Mouse (Mus musculus) left cerebral cortex, adult 9 months (tissue): Measurements from ENCODE around the gene Cacng8.
"Not testable (repeated sequence)": the region's sequence is repeated elsewhere in the genome, so short reads cannot be mapped to it uniquely, and the experiment has no call there.

Source experiments
- DNase-seq, 2 experiments: peaks; one replicate each; pipeline ENCODE4 v3.0.0; 2022; ENCODE audit warnings: low spot score in 2 of 2

The Cacng8 gene

DNA sequence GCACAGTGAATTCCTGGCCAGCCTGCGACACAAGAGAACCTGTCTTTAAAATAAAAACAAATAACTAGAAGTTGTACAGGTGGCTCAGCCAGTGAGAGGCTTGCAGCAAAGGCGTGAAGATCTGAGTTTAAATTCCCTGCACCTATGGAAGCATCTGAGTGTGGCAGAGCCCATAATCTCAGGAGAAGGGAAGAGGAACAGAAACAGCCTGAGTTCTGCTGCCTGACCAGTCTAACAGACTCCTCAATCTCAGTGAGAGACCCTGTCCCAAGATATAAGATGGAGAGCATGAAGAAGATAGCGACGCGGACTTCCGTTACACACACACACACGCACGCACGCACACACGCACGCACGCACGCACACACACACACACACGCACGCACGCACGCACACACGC lies 2.7 kb upstream of the Cacng8 start:
- DNase-seq, result no peak

DNA sequence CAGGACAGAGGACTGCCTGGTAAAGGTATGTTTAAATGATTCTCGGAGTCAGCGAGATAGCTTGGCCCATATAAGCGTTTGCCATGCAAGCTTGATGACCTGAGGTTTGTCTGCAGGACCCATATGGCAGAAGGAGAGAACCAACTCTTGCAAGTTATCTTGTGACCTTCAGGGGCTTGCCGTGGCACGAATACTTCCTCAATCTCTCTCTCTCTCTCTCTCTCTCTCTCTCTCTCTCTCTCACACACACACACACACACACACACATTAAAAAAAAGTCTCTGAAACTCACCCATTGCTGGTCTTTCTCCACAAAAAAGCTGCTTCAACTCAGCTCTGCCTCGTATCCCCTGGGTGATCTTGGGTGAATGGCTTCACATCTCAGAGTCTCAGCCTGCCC lies 1.6 kb upstream of the Cacng8 start:
- no peak for DNase-seq

DNA sequence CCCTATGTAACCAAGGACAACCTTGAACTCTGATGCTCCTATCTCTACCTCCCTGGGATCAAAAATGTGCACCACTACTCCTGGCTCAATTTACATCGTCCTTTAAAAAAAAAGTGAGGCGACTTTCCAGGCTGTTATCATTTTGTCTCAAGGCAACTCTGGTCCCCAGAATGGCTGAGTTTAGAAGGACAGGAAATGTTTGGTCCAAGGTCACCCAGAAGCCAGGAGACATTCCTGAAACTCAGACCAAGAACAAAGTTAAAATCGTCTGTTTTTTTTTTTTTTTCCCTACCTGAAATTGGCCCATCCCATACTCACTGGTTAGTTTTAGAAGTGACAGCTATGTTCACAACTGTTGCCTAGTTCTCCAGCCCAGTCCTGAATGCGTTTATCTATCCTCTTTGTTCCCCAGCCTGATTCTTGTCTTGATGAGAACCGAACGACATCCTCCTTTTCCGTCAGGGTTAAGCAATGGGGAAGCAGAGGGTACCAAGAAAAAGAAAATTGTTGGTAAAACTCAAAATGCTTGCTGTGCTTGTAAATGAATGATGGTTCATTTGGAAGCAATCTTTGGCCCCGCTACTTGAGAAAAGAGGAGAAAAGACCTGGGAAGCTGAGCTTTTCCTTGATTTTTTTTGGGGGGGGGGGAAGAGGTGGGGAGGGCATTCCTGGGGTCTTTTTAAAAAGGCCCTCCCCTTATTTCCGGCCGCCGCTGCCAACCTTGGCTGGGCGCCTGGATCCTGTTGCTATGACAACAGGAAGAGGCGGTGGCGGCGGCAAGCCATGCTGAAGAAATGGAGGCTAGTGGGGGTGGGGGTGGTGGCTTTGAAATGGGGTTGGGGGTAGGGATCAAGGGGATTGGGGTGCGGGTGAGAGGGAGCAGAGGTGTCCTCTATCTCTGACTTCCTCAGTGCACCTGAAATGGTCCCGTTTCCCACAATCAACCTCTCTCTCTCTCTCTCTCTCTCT lies 755 bp upstream of the Cacng8 start:
- DNase-seq, result peak in 1 of 2 experiments; percentile 76

DNA sequence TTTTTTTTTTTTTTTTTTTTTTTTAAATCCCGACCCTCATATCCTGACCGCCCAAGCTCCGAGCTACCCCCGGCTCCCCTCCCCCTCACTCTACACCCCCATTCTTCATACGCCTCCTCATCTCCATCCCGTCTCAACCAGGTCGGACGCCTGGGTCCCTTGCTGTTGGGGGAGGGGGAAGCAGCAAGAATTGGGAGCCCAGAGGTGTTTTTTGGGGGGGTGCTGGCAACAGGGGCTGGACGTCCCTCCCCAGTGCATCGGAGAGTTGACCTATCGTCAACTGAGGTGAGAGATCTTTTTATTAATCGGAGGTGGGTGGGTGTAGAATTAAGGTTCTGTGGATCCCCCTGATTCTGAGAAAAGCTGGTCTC lies 583 bp downstream of the Cacng8 start:
- no peak for DNase-seq

DNA sequence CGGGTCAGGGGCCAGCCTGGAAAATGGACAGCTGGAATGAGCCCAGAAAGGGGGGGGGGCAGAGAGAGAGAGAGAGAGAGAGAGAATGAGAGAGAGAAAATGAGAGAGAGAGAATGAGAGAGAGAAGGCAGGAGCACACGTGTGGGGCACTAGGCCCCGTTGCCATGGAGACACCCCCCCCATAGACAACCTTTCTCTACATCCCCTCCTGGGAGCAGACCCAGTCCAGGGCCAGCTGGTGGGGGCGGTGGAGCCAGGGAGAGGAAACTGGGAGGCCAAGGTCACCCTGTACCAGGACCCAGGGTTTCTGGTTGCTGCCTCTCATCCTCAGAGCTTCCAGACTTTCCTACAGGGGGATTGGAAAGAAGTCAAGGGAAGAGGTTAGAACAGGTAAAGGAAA lies 1.3 kb downstream of the Cacng8 start:
- no peak for DNase-seq

DNA sequence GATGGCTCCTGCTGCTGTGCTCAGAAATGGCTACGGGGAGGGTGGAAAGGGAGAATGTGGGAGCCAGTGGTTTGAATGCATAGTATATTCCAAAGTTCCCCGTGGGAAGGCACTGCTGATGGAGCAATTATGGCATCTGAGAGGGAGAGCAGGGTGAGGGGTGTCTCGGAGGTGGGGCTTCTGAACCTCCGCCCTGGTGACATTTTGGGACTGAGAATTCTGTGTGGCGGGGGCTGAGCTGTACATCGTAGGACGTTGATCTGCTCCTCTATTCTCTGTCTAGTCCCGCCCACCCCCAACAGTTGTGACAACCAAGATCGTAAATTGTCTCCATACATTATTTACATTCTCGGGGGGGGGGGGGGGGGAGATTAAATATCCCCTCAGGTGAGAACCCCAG lies 6.9 kb downstream of the Cacng8 start:
- no peak for DNase-seq

DNA sequence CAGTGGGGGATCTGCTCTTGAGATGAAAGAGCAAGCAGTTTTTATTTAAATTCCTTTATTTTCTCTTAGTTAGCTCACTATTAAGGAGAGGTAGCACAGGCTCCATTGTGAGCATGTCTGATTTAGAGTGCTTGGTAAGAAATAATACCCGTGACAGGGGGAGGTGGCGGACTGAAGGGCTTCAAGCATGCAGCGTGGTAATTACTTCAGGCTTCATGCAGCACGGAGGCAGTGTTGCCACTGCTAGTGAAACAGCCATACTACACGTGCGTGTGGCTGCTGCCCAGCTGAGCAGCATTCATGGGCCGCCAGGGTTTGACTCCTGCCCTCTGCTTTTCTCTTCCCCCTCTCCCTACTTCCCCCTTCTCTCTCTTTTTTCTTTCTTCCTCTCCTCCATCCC lies 7.3 kb downstream of the Cacng8 start:
- DNase-seq, result no peak

DNA sequence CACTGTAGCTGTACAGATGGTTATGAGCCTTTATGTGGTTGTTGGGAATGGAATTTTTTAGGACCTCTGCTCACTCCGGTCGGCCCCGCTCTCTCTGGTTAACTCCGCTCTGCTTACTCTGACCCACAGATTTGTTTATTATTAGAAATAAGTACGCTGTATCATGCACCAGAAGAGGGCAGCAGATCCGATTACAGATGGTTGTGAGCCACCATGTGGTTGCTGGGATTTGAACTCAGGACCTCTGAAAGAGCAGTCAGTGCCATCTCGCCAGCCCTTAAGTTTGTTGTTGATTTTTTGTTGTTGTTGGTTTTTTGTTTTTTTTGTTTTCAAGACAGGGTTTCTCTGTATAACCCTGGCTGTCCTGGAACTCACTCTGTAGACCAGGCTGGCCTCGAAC lies 7.9 kb downstream of the Cacng8 start:
- not testable (repeated sequence) for DNase-seq

DNA sequence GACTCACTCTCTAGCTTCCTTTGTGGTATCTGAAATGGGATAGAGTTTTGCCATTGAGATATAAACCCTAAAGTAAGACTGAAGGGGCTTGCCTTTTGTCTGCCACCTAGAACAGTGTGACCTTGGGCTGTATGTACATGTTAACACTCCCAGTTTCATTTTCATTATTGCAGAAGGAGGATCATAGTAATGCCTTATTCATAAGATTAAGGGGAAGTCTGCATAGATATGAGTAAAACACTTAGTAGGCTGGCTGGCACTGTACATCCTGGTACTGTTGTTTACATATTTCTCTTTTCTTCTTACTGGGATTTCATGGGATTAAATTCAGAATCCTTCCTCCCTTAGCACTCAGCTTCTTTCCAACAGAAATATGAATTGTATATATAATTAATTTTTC lies 9.5 kb downstream of the Cacng8 start:
- DNase-seq, result no peak

DNA sequence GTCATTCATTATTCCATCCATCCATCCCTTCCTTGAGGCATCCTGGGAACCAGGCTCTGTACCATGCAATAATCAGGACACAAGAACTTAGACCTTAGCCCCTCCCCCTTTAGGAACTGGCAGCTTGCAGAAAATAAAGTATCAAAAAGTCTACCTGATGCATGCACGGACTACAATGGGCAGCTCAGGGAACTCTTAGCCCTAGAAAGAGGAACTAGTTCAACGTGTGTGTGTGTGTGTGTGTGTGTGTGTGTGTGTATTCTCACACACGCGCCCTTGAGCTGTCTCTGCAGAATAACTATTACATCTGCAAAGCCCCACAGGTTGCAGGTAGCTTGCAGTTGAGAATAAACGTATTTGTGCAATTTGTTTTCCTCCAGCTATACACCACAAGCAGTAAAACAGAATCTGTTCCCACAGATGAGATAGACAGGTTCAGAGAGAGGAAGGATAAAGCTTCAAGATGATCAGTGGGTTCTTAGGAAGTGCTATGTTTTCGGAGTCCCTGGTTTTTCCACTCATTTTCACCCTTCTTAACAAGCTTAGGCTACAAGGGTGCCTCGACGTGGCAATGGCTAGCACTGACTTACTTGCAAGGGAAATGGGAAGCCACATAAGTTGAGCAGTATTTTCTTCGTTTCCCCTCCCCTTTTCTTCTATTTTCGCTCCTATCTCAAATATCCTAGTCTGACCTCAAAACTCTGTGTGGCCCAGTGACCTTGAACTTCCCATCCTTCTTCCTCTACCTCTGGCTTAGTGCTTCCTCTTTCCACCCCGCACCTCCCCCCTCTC lies 19.4 kb downstream of the Cacng8 start:
- DNase-seq, result no peak

DNA sequence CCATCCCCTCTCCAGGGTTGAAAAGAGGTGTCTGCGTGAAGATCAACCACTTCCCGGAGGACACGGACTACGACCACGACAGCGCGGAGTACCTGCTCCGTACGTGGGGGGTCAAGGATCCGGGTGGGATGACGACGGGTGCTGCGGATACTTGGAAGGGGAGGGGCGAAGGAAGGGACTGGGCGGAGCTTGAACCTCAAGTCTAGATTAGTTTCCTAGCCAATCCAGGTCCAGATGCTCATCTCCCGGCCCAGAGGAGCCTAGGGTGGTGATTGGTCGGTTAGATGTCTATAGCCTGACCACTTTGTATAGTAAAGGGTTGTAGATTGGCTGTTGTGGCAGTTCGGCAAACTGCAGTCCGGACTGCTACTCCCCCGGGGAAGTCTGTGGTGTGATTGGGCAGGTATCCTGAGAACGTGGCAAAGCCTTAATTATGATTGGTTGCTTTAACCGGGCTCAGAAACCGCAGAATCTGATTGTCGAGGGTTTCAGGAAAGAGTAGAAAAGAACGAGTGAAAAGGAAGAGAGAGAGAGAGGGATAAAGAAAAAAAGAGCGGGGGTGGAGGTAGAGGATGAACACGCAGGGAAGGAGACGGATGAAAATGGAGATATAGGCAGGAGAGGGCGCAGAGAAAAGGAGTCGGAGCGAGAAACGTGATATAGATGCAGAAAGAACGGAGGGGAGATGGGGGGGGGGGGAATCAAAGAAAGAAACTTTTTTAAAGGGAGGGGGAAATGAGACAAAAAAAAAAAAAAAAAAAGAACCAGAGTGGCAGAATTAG lies 20.9 kb downstream of the Cacng8 start:
- peak; percentile 64 to 72 for DNase-seq

DNA sequence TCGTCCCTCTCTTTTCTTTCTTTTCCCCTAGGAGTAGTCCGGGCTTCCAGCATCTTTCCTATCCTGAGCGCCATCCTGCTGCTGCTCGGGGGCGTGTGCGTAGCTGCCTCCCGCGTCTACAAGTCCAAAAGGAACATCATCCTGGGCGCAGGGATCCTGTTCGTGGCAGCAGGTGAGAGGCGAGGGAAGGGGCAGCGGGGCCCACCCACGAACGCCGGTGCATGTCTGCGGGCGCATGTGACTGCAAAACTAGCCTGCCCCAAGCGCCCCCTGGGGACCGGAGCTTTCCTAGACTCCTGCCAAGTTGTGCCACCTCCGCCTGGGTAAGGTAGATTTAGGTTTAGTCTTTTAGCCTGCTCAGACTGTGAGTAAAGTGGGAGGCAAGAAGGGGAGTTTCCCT lies 21.6 kb downstream of the Cacng8 start:
- peak in 1 of 2 experiments; percentile 69 for DNase-seq

DNA sequence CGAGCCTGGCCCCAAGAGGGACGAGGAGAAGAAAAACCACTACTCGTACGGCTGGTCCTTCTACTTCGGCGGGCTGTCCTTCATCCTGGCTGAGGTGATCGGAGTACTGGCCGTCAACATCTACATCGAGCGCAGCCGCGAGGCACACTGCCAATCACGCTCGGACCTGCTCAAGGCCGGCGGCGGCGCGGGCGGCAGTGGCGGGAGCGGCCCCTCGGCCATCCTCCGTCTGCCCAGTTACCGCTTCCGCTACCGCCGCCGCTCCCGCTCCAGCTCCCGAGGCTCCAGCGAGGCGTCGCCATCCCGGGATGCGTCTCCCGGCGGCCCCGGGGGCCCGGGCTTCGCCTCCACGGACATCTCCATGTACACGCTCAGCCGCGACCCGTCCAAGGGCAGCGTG lies 24.4 kb downstream of the Cacng8 start:
- no peak for DNase-seq

DNA sequence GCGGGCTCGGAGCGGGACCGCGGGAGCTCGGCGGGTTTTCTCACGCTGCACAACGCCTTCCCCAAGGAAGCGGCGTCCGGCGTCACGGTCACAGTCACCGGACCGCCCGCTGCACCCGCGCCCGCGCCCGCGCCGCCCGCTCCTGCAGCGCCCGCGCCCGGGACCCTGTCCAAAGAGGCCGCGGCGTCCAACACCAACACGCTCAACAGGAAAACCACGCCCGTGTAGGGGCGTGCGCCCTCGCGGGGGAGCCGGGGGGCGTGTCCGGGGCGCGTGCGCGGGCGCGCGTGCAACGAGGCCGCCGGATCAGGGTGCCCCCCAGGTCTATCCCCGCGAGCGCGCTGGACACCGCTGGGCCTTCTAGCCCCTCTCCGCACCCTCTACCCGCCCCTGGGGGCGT lies 24.9 kb downstream of the Cacng8 start:
- DNase-seq, result no peak

DNA sequence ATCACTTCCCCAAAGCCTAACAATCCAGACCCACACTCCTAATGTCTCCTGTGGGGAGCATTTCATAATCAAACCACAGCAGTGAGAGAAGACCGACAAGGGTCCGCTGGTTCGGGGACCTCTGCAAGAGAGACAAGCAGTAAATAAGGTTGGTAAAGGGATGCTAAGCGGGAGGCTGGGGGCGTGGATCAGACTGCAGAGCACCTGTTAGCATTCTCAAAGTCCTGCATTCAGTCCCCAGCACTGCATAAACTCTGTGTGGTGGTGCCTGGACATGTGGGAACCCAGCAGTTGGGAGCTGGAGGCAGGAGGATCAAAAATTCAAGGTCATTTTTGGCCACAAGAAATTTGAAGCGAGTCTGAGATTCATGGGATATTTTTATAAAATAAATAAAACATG lies 29.5 kb downstream of the Cacng8 start:
- no peak for DNase-seq

DNA sequence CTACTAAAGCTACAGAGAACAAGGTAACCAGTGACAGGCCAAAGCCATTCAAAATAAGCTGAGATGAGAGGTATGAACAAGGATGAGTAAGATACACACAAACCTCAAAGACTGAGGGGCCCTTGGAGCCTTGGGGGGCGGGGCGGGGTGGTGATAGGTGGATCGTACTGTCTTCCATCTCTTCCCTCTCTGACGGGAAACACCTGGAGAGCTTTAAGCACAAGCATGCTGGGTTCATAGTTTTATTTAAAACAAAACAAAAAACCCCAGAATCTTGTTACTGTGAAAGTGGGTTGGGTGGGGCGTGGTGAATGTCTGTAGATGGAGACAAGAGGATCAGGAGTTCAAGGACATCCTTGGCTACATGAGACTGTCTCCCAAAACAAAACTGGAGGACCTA lies 30.0 kb downstream of the Cacng8 start:
- DNase-seq, result no peak

DNA sequence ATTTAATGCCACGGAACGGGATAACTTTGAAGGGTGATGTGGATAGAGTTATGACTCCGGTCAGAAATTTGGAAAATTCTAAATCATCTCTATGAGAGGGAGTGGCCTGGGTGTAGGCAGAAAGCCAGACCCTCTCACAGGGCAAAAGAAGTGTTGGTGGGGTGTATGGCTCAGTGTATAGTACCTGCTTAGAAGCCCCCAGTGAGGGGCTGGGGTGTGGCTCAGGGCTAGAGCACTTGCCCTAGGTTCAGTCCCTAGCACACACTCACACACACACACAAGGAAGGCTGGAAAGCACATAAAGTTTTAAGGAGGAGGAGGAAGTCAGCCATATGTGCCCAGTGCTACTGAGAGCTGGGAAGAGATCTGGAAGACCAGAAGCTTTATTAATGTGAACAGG lies 30.8 kb downstream of the Cacng8 start:
- no peak for DNase-seq

DNA sequence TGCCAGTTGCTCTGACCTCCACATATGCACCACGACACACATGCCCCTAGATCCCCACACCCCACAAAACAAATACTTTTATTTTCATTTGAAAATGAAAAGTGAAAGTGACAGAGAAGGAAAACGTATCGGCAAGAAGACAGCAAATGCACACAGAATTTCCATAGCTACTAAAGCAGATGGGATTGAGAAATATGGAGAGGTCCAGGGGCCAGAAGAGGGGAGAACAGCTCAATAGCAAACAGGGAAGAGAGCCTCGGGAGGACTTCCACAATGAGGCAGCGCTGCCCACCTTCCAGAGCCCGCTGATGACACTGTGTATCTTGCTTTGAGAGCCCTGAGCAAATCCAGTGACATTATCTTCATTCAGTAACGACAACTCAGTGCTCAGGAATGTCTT lies 31.6 kb downstream of the Cacng8 start:
- DNase-seq, result no peak

DNA sequence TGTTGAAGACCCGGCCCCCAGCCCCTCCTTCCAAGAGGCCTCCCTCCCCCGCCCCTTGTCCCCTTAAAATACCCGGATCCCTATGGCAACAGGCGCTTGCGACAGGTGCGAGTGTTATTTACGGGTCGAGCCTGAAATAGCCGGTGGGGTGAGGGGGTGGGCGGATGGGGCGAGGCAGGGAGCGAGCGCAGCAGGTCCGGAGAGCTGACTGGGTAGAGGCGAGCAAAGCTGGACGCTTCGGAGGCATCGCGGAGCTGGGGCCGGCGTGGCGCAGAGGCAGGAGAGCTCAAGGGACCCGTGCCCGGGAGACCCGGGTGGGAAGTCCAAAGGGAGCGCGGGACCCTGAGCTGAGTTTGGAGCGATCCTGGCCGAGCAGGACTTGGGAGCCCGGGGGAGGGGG lies 32.9 kb downstream of the Cacng8 start:
- DNase-seq, result no peak

DNA sequence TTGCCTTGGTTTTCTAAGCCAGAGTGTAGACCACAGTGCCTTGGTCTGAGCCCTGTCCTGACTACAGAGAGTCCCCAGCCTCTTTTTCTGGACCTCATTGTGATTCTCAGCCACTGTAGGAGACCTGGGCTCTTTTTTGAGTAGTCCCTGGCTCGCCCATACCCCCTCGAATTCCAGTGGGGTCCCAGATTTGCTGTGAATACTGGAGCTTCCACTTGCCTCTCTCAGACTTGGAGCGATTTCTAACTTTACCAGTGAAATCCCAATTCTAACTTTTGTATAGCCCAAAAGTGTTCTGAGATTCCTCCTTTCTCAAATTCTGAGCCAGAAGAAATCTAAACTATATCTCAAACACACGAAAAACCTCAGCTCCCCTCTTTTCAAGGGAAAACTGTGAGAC lies 33.4 kb downstream of the Cacng8 start, which contains the start of gene Cacng6:
Gene Cacng6 (plus strand): TSS at position 301 of the 400 bp plus-strand sequence.
- DNase-seq, result no peak

DNA sequence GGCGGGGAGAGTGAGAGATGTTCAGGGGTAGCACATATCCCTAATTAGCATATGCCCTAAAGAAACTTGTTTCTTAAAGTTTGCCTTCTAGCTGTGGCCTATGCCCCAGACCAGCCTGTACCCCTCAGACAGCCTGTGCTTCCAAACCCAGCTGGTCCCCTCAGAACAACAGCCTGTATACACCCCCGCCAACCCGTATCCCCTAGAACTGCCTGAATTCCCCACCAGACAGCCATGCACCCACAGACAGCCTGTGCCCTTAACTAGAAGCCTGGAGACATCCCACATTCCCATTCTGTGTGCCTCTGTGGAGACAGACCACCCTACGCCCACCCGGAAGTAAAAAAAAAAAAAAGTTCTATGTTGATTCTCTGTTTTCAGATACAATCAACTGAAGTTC lies 34.7 kb downstream of the Cacng8 start:
- no peak for DNase-seq

DNA sequence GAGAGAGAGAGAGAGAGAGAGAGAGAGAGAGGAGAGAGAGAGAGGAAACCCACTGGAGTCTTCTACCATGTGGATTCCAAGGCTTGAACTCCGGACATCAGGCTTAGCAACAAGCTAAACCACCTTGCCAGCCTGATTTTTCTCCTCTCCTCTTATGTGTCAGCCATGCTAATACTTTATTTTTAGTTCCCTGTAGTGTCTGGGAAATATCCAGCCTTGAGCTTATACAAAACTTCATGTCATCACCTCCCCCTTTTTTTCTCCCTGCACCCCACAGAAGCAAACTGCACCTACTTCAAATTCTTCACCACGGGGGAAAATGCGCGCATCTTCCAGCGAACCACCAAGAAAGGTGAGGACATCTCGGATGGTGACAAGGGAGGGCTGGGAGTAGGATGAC lies 39.7 kb downstream of the Cacng8 start:
- no peak for DNase-seq
